Mouse (Mus musculus) heart, postnatal 0 days (tissue): ENCODE results near the gene Prl2c3.
"Not testable (repeated sequence)": the region's sequence is repeated elsewhere in the genome, so short reads cannot be mapped to it uniquely, and the experiment has no call there.

Experiments
- CTCF ChIP-seq: IDR thresholded peaks from 2 replicates; pipeline ENCODE4 v1.5.1; 2016; ENCODE audit warnings: antibody characterized with exemption, control low read depth, low read depth
- EP300 ChIP-seq: IDR thresholded peaks from 2 replicates; pipeline ENCODE4 v1.6.1; 2016; ENCODE audit warnings: antibody characterized with exemption, low read depth

- not testable (repeated sequence) for TF ChIP-seq EP300, CTCF
Measured at GRCm38 (mm10) chr13:12824500-12825176, 24.8 kb upstream of the Prl2c3 start.
